Mouse (Mus musculus) left cerebral cortex, postnatal 25 days (tissue): Measurements from ENCODE around the gene Tbcb. TPM values are rescaled to one million over a fixed set of nuclear protein-coding genes. Genes with fewer than 3 reads are reported as not detected.
"Not testable (repeated sequence)": the region's sequence is repeated elsewhere in the genome, so short reads cannot be mapped to it uniquely, and the experiment has no call there.

Experiments used
- DNase-seq, 2 experiments: peaks; one replicate each; pipeline ENCODE4 v3.0.0; 2022; ENCODE audit warnings: low spot score in 2 of 2, mixed read lengths in 1 of 2
- intact Hi-C: fragments of 180-260 bp; cut with DNase I; formaldehyde crosslinking; loops from one replicate; pipeline ENCODE4 v1.15.1; 2025
- total RNA-seq, 2 experiments: library from RNA; stranded (reverse); gene quantifications; 2 replicates each; pipeline ENCODE4 v1.2.3; 2021

Gene Tbcb
- 100 to 1,000 TPM; 130 to 143 TPM for total RNA-seq

DNA sequence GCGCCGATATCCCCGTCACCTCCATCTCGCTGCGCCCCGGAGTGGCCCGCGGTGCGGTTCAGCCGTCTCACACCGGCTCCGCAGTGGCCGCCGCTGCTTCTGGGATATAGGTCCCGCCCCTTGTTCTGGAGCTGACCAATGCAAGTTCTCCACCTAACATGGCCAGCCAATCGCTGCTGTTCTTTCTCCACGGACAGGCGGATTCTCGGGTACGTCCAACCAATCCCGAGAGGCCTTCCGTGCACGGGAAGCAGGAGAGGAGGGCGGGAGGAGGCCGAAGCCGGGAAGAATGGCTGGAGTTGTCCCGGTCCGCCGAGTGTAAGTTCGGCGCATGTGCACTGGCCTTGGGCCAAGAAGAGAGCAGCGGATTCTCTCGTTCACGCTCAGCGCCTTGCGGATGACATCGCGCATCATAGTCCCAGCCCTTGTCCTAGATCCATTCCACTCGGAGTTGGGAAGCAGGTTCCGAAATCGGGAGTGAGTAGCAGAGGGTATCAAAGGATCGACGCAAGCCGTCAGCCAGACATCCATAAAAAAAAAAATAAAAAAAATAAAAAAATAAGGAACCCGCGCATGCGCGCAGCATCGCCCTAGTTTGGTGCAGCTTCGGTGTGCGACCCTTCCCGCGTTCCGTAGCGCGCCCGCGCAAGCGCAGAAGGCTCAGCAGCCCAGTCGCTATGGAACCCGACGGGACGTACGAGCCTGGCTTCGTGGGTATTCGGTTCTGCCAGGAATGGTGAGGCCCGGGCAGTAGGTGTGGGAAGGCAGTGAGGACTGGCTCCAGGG, at the start of gene Tbcb, which contains the start of gene Polr2i:
Gene Tbcb, minus strand, starts transcription at position 604 of the 786 bp plus-strand sequence.
Gene Polr2i, plus strand, starts transcription at position 280 of the 786 bp plus-strand sequence.
- DNase-seq, result peak; percentile 99 to 100
- intact Hi-C loops, result loop anchor here (1.0 to 2.0 kb wide), 2 partner anchors 48 to 57 kb away; partner anchors contain the start of genes Thap8 and Wdr62

DNA sequence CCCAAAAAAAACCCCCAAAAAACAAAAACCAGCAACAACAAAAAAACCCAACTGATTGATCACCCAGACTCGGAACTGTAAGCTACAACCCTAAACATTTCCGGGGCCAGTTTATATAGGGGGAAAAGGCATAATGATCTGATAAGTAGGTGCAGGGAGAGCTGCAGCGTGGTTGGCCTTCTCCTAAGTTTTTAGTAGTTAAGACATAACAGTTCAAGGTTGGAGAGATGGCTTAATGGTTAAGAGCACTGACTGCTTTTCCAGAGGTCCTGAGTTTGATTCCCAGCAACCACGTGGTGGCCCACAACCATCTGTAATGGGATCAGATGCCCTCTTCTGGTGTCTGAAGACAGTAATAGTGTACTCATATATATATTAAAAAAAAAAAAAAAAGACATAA, 49.5 kb upstream of the Tbcb start:
- DNase-seq, result no peak
- intact Hi-C loops, result no loop called here

DNA sequence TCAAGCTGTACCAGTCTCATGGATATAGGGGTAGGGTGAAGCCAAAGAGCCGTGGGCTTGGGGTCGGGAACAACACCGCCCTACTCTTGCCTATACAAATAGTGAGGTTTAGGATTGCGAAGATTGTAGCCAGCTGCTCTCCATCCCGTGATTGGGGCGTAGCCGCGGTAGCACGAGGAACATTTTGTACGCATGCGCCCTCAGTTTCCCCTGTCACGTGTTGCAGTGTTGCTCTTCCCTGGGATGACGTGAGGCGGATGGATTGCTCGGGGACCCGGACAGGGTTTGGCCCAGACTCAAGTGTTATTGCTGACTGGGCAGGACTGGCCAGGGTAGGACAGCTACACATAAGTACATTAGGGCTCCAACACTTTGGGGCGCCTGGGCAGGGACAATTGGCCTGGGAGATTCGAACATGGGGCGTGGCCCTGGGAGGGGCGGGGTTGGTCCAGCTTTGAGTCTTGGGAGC, 48.6 kb upstream of the Tbcb start:
- intact Hi-C loops, result loop anchor here (1.0 kb wide), 1 partner anchor 48 kb away; the partner anchor contains the start of gene Tbcb
- DNase-seq, result peak; percentile 87 to 91

GRCm38 (mm10) chr7:30279951-30280669, 48.0 kb upstream of the Tbcb start, which contains the start of the genes Thap8 and Wdr62:
Thap8 (plus strand) TSS chr7:30280094.
Wdr62 (minus strand) TSS chr7:30280419.
- DNase-seq, result peak; percentile 90 to 95
- intact Hi-C loops, result loop anchor here (1.0 kb wide), 1 partner anchor 48 kb away; the partner anchor contains the start of gene Tbcb

DNA sequence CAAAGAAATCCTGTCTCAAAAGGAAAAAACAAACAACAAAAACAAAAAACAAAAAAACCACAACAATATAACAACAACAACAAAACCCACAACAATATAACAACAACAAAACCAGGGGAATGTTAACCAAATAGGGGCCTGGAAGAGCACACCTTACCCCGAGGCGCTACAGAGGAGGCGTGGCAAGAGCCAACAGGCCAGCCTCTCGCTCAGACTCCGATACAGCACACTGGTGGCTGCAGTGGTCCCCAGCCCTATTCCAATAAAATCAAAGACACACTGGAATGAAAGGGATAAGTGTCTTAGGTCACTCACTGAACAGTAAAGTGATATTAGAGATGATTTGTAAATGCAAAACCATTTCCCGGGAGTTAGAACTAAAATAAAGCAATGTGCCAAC, 47.5 kb upstream of the Tbcb start:
- no peak for DNase-seq
- intact Hi-C loops, result no loop called here

DNA sequence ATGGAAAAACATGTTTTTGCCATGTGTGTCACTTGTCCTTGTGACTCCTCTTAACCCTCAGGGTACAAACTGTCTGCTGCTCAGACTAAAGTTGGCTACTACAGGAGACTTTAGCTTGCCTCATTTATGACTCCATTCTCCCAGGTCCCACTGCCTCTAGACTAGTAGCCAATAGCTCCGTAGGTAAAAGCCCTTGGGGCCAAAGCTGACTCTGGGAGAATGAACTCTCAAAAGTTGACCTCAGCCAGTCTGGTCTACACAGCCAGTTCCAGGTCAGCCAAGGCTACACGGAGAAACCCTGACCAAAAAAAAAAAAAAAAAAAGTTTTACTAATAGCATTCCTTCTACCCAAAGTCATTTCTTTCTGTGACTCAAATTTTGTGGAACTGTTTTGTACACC, 46.8 kb upstream of the Tbcb start:
- intact Hi-C loops, result no loop called here
- DNase-seq, result no peak

- no peak for DNase-seq
- intact Hi-C loops, result no loop called here
These were observed 42.3 kb upstream of the Tbcb start for GRCm38 (mm10) chr7:30274383-30274782.

DNA sequence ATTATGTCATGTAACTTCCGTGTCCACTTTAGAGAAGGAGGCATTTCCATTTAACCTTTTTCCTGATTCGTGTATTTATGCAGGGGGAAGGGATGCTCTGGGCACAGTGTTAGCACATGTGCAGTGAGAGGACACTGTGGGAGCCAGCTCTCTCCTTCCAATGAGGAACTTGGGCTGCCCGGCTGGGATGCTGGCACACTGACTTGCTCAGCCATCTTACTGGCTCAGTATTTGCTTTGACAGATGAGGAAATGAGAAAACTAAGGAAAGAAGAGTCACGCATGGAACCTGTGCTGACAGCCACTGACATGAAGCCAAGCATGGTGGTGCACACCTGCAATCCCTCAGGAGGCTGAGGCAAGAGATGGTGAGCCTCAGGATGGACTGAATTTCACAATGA, 37.6 kb upstream of the Tbcb start:
- intact Hi-C loops, result loop anchor here (2.0 kb wide), 1 partner anchor 31 kb away; no protein-coding TSS in a partner anchor
- no peak for DNase-seq

DNA sequence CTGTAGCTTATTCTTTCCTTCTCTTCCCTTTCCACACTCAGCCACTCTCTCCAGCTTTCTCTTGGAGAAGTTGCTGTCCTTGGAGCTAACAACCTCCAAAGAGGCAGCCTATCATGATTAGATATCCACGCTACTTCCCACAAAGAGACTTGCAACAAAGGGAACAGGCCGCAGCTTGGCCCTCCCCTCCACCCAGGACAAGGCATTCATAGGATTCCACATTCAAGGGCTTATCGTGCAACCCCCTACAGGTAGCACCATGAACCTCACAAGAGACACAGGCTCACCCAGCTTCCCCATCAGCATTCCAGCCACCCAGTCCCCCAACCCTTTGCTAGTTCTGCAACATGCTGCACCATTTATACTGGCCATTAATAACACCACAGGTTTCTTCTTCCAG, 34.7 kb upstream of the Tbcb start:
- intact Hi-C loops, result no loop called here
- DNase-seq, result no peak

DNA sequence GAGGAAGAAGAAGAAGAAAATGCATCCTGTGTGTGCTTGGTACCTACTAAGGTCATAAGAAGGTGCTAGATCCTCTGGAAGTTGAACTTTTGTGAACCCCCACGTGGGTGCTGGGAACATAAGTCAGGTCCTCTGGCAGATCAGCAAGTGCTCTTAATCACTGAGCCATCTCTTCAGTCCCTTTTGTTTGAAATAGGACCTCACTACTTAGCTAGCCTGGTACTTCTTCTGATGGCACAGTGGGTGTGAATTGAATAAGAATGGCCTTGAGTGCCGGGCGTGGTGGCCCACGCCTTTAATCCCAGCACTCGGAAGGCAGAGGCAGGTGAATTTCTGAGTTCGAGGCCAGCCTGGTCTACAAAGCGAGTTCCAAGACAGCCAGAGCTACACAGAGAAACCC, 33.9 kb upstream of the Tbcb start:
- no peak for DNase-seq
- intact Hi-C loops, result no loop called here

GRCm38 (mm10) chr7:30265531-30265930, 33.5 kb upstream of the Tbcb start:
- intact Hi-C loops, result no loop called here
- no peak for DNase-seq

DNA sequence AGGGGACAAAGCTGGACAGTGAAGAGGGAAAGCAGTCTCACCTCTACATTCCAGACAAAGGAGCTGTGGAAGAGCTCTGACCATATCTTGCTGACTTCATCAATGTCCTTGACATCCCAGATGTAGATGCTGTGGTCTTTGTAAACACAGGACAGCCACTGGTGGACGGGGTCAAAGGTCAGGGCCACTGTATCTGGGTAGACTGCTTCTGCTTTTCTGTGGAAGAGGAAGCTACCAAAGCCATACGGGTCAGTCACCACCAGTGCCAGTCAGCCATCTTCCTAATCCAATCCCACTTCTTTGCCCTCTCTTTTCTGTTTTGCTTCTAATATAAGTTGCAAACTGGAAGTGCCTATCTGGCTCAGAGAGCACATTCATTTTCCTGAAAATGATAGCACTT, 33.0 kb upstream of the Tbcb start:
- intact Hi-C loops, result no loop called here
- no peak for DNase-seq

GRCm38 (mm10) chr7:30251956-30252954, 20.2 kb upstream of the Tbcb start:
- no peak for DNase-seq
- intact Hi-C loops, result no loop called here

GRCm38 (mm10) chr7:30237374-30237773, 5.3 kb upstream of the Tbcb start:
- DNase-seq, intact Hi-C loops: not testable (repeated sequence)

DNA sequence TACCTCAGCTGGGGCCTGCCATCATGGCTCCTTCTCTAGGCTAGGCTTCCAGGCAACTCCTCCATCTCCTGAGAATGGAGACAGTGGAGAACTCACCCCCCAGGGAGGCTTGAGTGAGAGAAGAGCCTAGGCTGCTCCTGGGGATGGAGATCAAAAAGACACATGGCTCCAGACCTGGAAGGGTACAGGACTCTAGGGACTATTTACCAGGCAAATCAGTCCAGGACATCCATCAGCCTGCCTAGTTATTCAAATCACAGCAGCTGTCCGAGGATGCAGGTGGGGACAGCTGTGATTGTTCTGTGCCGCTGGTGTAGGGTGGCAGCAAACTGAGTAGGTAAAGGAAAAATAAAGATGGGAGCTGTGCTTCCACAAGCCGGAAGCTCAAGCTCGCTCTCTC, 3.6 kb upstream of the Tbcb start, which contains the start of gene Ovol3:
Gene Ovol3, minus strand, starts transcription at position 101 of the 400 bp plus-strand sequence.
- intact Hi-C loops, result no loop called here
- no peak for DNase-seq

GRCm38 (mm10) chr7:30235091-30235490, 3.0 kb upstream of the Tbcb start:
- no peak for DNase-seq
- intact Hi-C loops, result no loop called here

DNA sequence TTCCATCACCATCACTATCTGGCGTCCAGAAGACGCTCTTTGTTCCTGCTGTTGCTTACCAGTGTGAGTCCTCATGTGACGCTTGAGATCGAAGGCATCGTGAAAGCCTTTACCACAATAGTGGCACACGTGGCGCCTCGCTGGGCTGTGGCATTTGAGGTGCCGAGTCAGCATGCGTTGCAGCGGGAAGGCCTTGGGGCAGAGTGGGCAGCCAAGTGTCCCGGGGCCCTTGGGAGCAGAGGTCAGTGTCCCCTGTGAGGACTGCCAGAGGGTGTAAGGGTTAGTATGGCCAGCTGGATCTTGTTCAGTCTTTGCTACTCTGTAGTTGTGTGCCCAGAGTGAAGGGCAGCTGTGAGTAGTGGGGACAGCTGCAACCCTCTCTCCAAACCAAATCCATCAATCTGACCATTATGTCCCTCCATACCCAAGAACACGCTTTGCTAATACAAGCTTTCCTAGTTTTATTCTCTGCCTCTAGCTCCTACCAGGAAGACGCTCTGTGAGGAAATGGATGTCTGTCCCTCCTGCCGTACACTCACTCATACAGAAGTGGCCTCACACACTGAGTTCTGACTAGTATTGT, 2.3 kb upstream of the Tbcb start:
- no peak for DNase-seq
- intact Hi-C loops, result no loop called here

DNA sequence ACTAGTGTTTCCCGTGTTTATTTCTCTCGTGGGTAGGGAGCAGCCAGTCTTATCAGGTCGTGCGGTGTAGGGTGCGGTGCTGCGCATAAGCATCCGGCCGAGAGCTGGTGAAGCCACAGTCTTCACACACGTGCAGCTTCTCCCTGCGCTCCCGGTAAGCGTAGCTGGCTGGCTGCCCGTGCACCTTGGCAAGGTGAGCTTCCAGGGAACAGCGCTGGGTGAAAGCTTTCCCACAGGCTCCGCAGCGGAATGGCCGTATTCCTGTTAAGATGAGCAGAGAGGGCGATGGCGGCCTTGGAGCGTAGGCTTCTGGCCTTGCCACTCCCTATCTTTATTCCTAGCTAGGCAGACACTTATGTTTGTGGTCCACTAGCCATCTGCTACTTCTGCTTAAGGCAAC, 1.3 kb upstream of the Tbcb start:
- intact Hi-C loops, result loop anchor here (2.0 kb wide), 1 partner anchor 55 kb away; no protein-coding TSS in a partner anchor
- peak in 1 of 2 experiments; percentile 32 for DNase-seq
